Mouse (Mus musculus) C2C12 (cell line): Measurements from ENCODE around the gene Ccr8. TPM values are rescaled to one million over a fixed set of nuclear protein-coding genes. Genes with fewer than 3 reads are reported as not detected.

ENCODE experiments used
- H3K27me3 ChIP-seq: one replicate; pipeline ENCODE4 v1.6.1; 2011; ENCODE audit not compliant: control insufficient read depth, insufficient read depth, insufficient read length
- H3K36me3 ChIP-seq: one replicate; pipeline ENCODE4 v1.6.1; 2011; ENCODE audit not compliant: control insufficient read depth, insufficient read depth
- H3K4me3 ChIP-seq: one replicate; pipeline ENCODE4 v1.5.1; 2011; ENCODE audit warnings: mild to moderate bottlenecking, control low read depth; ENCODE audit not compliant: poor library complexity, insufficient read depth, severe bottlenecking
- H3K79me2 ChIP-seq: one replicate; pipeline ENCODE4 v1.6.1; 2011; ENCODE audit not compliant: control insufficient read depth, insufficient read depth
- H3K79me3 ChIP-seq: one replicate; pipeline ENCODE4 v1.6.1; 2011; ENCODE audit warnings: low read depth, control low read depth
- H3ac ChIP-seq: one replicate; pipeline ENCODE3; 2011; ENCODE audit warnings: low read depth; ENCODE audit not compliant: control insufficient read depth, insufficient read length
- CEBPB ChIP-seq: IDR thresholded peaks from one replicate; pipeline ENCODE4 v1.6.1; 2011; ENCODE audit warnings: low read depth, mild to moderate bottlenecking, control low read depth, moderate library complexity
- CTCF ChIP-seq: IDR thresholded peaks from one replicate; pipeline ENCODE4 v1.5.1; 2011; ENCODE audit not compliant: control insufficient read depth, insufficient read depth, insufficient read length
- FOSL1 ChIP-seq: IDR thresholded peaks from one replicate; pipeline ENCODE4 v1.8.0; 2011; ENCODE audit warnings: mild to moderate bottlenecking, low read length; ENCODE audit not compliant: poor library complexity, insufficient read depth, severe bottlenecking
- MAX ChIP-seq: IDR thresholded peaks from one replicate; pipeline ENCODE4 v1.6.1; 2011; ENCODE audit warnings: mild to moderate bottlenecking, control low read depth
- MYOD1 ChIP-seq: IDR thresholded peaks from one replicate; pipeline ENCODE4 v1.6.1; 2011; ENCODE audit warnings: low read depth; ENCODE audit not compliant: control insufficient read depth, insufficient read length
- MYOG ChIP-seq: IDR thresholded peaks from one replicate; pipeline ENCODE4 v1.6.1; 2011; ENCODE audit not compliant: control insufficient read depth, insufficient read length; ENCODE audit errors: extremely low read depth
- USF1 ChIP-seq: IDR thresholded peaks from one replicate; pipeline ENCODE4 v1.6.1; 2011; ENCODE audit warnings: low read depth, mild to moderate bottlenecking, control low read depth, moderate library complexity
- polyA plus RNA-seq: library from polyadenylated mRNA; unstranded; fragments of >200 nt; fragmentation: generic; extraction: Trizol; gene quantifications from one replicate; pipeline ENCODE4 v1.2.1, GENCODE M21; 2012; ENCODE audit warnings: missing spikeins

Gene Ccr8
- polyA plus RNA-seq, 1 experiment: not detected

DNA sequence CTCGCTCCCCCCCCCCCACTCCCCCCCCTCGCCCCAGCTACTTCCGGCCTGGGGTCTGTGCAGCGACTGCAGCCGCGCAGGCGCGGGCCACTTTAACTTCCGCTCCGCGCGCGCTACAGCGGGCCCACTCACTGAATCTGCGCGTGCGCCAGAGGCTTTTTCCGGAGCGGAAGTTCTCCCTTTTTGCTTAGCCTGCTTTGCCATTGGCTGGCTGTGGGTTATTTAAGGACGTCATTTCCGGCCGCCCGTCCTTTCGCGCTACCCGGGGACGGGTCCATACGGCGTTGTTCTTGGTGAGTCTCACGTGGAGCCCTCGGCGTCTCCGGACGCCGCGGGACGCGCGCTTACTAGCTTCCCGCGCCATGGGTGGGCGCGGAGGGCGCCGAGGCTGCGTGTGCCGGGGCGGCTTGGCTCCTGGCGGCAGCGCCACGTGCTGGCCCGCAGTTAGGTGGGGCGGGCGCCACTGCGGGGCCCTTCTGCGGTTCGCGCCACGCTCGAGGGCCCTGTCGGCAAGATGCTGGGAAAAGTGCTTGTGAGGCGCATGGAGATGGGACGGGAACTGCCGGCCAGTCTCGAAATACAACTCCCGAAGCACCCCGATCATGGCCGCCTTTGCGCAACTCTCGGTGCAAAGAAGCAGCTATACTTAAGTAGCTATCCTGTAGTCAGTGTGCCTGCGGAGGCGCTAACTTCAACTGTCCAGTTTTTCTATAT, 35.8 kb downstream of the Ccr8 start, which contains the start of gene Rpsa:
Rpsa (plus strand) TSS at position 152 of the 714 bp plus-strand sequence.
- peaks cover 55% of the 10 kb centered on the region for H3K36me3 ChIP-seq
- H3K79me3 ChIP-seq: peaks cover 27% of the 10 kb centered on the region
- peaks cover 34% of the 10 kb centered on the region for H3K79me2 ChIP-seq
- peak within 1 kb of the TSS; percentile 91 for H3K4me3 ChIP-seq
- peak within 1 kb of the TSS; percentile 100 for H3ac ChIP-seq
- peak; percentile 88 for TF ChIP-seq MAX
- no peak for TF ChIP-seq MYOG
- H3K27me3 ChIP-seq: no peaks in the 10 kb centered on the region

DNA sequence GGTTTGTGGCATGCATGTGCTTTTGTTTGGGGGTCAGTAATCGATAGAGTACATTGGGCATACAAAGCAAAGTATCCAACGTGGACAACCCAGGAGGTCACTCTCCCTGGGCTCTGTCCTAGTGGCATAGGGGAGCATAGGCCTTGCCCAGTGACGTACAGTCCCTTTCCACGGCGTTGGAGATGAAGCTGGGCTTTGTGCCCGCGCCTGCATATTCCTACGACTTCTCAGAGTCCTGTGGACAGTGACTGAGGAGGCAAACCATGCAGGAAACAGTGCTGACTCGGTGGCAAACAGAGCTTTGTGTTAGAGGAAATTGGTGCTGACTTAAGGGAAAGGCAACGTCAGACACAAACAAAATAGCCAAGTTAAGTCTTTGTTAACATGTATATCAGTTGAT, 37.4 kb downstream of the Ccr8 start:
- peaks cover 34% of the 10 kb centered on the region for H3K79me2 ChIP-seq
- no peaks in the 10 kb centered on the region for H3K27me3 ChIP-seq
- peaks cover 47% of the 10 kb centered on the region for H3K36me3 ChIP-seq
- H3K4me3 ChIP-seq: peak overlapping the region; percentile 91
- TF ChIP-seq MYOG: no peak
- TF ChIP-seq MAX: no peak
- no peak for TF ChIP-seq CEBPB
- no peak for TF ChIP-seq USF1
- TF ChIP-seq FOSL1: no peak
- no peak for TF ChIP-seq CTCF
- TF ChIP-seq MYOD1: no peak
- peaks cover 27% of the 10 kb centered on the region for H3K79me3 ChIP-seq
- peak overlapping the region; percentile 78 for H3ac ChIP-seq

DNA sequence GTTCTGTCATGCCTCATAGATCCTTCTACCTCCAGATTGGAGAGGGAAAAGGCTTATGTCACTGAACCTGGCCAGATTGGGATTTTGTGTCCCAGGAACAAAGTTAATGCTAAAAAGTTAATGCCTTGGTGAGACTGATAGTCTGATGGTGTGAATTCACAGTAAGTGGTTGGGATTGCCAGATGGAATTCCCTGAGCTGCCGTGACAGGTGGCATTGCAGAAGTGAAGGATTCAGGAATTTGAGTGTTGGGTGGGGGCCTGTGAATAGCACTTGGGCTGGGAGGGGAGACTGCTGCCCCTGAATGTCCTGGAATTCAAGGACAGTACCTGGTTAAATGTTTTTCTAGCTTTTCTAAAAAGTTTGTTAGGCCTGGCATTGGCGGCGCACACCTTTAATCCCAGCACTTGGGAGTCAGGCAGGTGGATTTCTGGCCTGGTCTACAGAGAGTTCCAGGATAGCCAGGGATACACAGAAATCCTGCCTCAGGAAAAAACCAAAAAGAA, 39.9 kb downstream of the Ccr8 start:
- TF ChIP-seq MYOD1 (no peak), MAX (no peak), CEBPB (no peak), FOSL1 (no peak), MYOG (no peak), CTCF (no peak), USF1 (no peak)
- Histone ChIP-seq H3K79me2 (peaks cover 34% of the 10 kb centered on the region), H3K4me3 (no peak overlapping the region), H3K79me3 (peaks cover 27% of the 10 kb centered on the region), H3K27me3 (no peaks in the 10 kb centered on the region), H3K36me3 (peaks cover 47% of the 10 kb centered on the region), H3ac (no peak overlapping the region)

DNA sequence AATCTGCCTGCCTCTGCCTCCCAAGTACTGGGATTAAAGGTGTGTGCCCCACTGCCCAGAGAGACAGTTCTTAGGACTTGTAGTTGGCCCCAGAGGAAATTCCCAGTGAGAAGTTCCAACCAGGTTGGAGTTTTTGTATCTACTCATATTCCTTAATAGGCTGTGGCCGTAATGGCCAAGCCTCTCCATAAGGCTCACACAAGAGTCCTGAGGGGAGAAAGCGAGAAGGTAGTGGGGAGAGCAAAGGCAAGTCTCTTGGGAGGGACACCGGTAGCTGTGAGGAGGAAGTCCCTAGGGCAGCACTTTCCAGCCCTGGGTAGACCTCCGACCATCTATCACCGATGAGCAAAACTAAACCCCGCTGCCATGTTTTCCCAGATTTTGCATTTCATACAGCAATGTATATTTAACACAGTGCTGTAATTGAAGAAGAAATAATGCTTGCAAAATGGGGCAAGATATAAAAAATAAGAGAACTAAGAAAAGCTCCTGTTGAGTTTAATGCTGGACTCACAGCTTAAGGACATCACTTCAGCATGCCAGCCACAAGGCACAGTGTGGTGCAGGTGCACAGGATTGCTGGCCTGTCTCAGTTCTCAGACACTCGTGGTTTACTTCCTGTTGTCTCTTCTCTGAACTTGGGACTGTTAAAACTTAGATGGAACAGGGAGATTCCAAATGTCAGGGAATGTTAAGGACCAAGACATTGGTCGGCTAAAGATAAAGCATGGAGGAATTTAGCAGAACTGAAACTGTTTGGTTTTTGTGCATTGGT, 41.3 kb downstream of the Ccr8 start:
- Histone ChIP-seq H3K27me3 (no peaks in the 10 kb centered on the region), H3K79me2 (peaks cover 28% of the 10 kb centered on the region), H3K36me3 (peaks cover 46% of the 10 kb centered on the region), H3ac (no peak overlapping the region), H3K4me3 (no peak overlapping the region), H3K79me3 (peaks cover 22% of the 10 kb centered on the region)
- TF ChIP-seq MYOG: no peak
- TF ChIP-seq CTCF: no peak
- no peak for TF ChIP-seq MYOD1
- no peak for TF ChIP-seq CEBPB
- TF ChIP-seq MAX: no peak

DNA sequence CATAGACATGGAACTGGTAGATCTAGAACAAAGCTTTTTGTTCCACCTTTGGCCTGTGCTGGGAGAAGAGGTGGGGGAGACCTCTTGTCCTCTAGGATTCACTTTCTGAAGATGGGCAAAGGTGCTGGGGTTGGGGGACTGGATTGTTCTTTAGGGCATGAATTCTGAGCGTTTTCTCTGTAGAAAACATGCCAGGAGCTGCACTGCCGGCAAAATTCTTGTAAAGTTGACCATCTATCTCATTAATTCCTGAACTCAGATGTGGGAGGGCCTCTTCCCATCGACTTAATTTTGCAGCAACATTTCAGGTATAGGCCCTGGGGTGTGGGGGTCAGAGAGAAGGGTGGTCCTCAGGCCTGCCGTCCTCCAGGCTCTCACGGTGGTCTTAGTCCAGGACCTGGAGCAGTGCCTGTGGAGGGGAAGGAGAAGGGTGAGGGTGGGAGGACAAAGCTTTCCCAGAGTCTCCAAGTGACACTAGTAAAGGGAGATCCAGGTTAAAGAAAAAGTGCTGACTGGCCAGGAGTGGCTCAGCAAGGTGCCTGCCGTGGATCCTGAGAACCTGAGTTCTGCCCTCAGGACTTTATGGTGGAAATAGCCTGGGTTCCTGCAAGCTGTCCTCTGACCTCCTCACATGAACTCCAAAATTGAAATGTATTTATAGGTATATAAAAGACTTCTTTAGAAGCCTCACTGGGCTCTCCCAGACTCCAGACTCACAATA, 42.0 kb downstream of the Ccr8 start:
- TF ChIP-seq MAX: no peak
- TF ChIP-seq CTCF: no peak
- TF ChIP-seq FOSL1: no peak
- TF ChIP-seq CEBPB: no peak
- no peak for TF ChIP-seq USF1
- TF ChIP-seq MYOG: no peak
- TF ChIP-seq MYOD1: no peak
- H3K79me3 ChIP-seq: peaks cover 15% of the 10 kb centered on the region
- H3ac ChIP-seq: no peak overlapping the region
- H3K27me3 ChIP-seq: no peaks in the 10 kb centered on the region
- H3K79me2 ChIP-seq: peaks cover 21% of the 10 kb centered on the region
- H3K4me3 ChIP-seq: no peak overlapping the region
- H3K36me3 ChIP-seq: peaks cover 38% of the 10 kb centered on the region
